Mouse (Mus musculus) T-helper 2 cell (primary cell): ENCODE measurements around the gene Dnase1.
"Not testable (repeated sequence)": the region's sequence is repeated elsewhere in the genome, so short reads cannot be mapped to it uniquely, and the experiment has no call there.

Source experiments
- in situ Hi-C: fragments of 300-600 bp; cut with MboI, MseI; formaldehyde crosslinking; loops from one replicate; pipeline ENCODE4 v1.15.1; 2025; ENCODE audit warnings: high pct_unique_total_duplicates

Dnase1 gene

GRCm38 (mm10) chr16:4036807-4037206 is at the start of gene Dnase1:
Dnase1 (plus strand) TSS chr16:4036942.
- in situ Hi-C loops, result no loop called here

- in situ Hi-C loops, result no loop called here
Measured at GRCm38 (mm10) chr16:3988410-3988809, 48.3 kb upstream of the Dnase1 start.

GRCm38 (mm10) chr16:4003489-4004398 is 33.0 kb upstream of the Dnase1 start, which contains the start of gene Slx4:
Slx4 (minus strand) TSS chr16:4003770.
- in situ Hi-C loops, result loop anchor here (5.0 kb wide), 1 partner anchor 96 kb away; the partner anchor contains the start of genes 1700037C18Rik and Cluap1

GRCm38 (mm10) chr16:4012882-4013570 is 23.7 kb upstream of the Dnase1 start:
- in situ Hi-C loops, result no loop called here

GRCm38 (mm10) chr16:4014040-4014668 is 22.6 kb upstream of the Dnase1 start:
- in situ Hi-C loops, result no loop called here

GRCm38 (mm10) chr16:4016786-4017185 is 20.0 kb upstream of the Dnase1 start:
- in situ Hi-C loops, result not testable (repeated sequence)

GRCm38 (mm10) chr16:4017466-4017865 is 19.3 kb upstream of the Dnase1 start:
- in situ Hi-C loops, result not testable (repeated sequence)

GRCm38 (mm10) chr16:4021241-4021640 is 15.5 kb upstream of the Dnase1 start:
- in situ Hi-C loops, result no loop called here

- in situ Hi-C loops, result no loop called here
Measured at GRCm38 (mm10) chr16:4022719-4023118, 14.0 kb upstream of the Dnase1 start.

GRCm38 (mm10) chr16:4026672-4027071 is 10.1 kb upstream of the Dnase1 start:
- in situ Hi-C loops, result no loop called here

GRCm38 (mm10) chr16:4027211-4027610 is 9.5 kb upstream of the Dnase1 start:
- in situ Hi-C loops, result no loop called here

- in situ Hi-C loops, result no loop called here
Measured at GRCm38 (mm10) chr16:4029371-4029841, 7.3 kb upstream of the Dnase1 start.

- in situ Hi-C loops, result no loop called here
Measured at GRCm38 (mm10) chr16:4030501-4030900, 6.2 kb upstream of the Dnase1 start.

GRCm38 (mm10) chr16:4031441-4032274 is 5.1 kb upstream of the Dnase1 start:
- in situ Hi-C loops, result no loop called here

GRCm38 (mm10) chr16:4032341-4032748 is 4.4 kb upstream of the Dnase1 start:
- in situ Hi-C loops, result no loop called here

GRCm38 (mm10) chr16:4033971-4034370 is 2.8 kb upstream of the Dnase1 start:
- in situ Hi-C loops, result no loop called here

GRCm38 (mm10) chr16:4034476-4034875 is 2.3 kb upstream of the Dnase1 start:
- in situ Hi-C loops, result no loop called here

GRCm38 (mm10) chr16:4035575-4035974 is 1.2 kb upstream of the Dnase1 start:
- in situ Hi-C loops, result no loop called here

- in situ Hi-C loops, result no loop called here
Measured at GRCm38 (mm10) chr16:4037690-4038089, 948 bp downstream of the Dnase1 start.

GRCm38 (mm10) chr16:4040206-4040605 is 3.5 kb downstream of the Dnase1 start:
- in situ Hi-C loops, result no loop called here

- in situ Hi-C loops, result no loop called here
Measured at GRCm38 (mm10) chr16:4041646-4042045, 4.9 kb downstream of the Dnase1 start.
